Mouse (Mus musculus): Measurements from ENCODE around the gene Eef2kmt. TPM values are rescaled to one million over a fixed set of nuclear protein-coding genes. Genes with fewer than 3 reads are reported as not detected.

Gene Eef2kmt
- polyA plus RNA-seq, 1 experiment from 2014 or later: 15.2 TPM

DNA sequence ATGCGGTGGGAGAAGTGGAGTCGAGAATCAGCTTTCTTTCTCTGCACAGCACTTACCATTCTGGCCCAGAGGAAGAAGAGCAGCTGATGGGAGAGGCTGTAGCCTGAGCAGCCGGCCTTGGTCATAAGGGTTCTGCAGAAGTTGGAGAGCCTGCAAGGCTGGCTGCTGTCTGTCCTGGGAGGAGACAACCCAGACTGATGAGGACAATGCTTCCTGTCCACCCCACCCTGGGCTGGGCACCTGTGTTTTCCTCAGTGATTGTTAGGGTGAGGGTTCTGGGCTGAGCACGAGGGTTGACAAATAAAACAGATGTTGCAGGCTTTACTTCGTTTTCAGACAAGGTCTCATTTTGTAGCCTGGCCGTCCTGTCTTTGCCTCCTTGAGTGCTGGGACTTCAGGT is 39.1 kb downstream of the Eef2kmt start:
- ATAC-seq (ENCODE audit: insufficient read depth, low FRiP score, low TSS enrichment): no peak
- Histone ChIP-seq H3K9ac (ENCODE audit: low read length) (no peak overlapping the region; the same call in 1 of the 2 replicates), H3K9me3 (ENCODE audit: control insufficient read depth, low read length) (no peaks in the 10 kb centered on the region), H3K27me3 (ENCODE audit: control insufficient read depth, insufficient read depth, low read length) (no peaks in the 10 kb centered on the region), H3K27ac (ENCODE audit: low read depth, low read length) (no peak overlapping the region), H3K4me1 (ENCODE audit: control insufficient read depth, insufficient read depth, low read length) (no peaks in the 10 kb centered on the region), H3K36me3 (ENCODE audit: control insufficient read depth, insufficient read depth, low read length) (no peaks in the 10 kb centered on the region), H3K4me2 (ENCODE audit: low read depth) (no peak overlapping the region), H3K4me3 (ENCODE audit: low read depth, low read length) (no peak overlapping the region)
- no peak for DNase-seq (ENCODE audit: low spot score)
- 67% methylated on average over 6 of the region's 6 CpGs for WGBS

DNA sequence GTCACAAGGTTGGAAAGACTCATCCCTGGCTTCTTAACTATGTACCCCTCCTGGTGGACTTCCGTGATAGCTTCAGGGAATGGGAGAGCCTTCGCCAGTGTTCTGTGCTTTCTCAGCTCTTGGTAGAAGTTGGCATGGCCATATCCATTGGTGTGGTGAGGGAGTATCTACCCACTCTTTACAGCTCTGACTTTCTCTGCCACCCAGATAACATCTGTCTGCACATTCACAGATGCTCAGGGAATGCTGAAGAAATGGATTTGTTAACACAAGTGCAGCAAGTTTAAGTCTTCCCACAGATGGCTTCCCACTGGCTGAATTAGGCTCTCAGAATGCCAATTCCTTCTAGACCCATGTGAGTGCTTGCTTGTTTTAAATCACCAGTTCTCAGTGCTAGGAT is 41.7 kb downstream of the Eef2kmt start:
- DNase-seq (ENCODE audit: low spot score) (no peak), ATAC-seq (ENCODE audit: insufficient read depth, low FRiP score, low TSS enrichment) (no peak)
- no peak overlapping the region for H3K9ac ChIP-seq (ENCODE audit: low read length)
- 90% methylated on average over 2 of the region's 2 CpGs for WGBS
- no peaks in the 10 kb centered on the region for H3K36me3 ChIP-seq (ENCODE audit: control insufficient read depth, insufficient read depth, low read length)
- H3K9me3 ChIP-seq (ENCODE audit: control insufficient read depth, low read length): no peaks in the 10 kb centered on the region
- no peak overlapping the region for H3K4me2 ChIP-seq (ENCODE audit: low read depth)
- no peak overlapping the region for H3K4me3 ChIP-seq (ENCODE audit: low read depth, low read length)
- no peaks in the 10 kb centered on the region for H3K27me3 ChIP-seq (ENCODE audit: control insufficient read depth, insufficient read depth, low read length)
- H3K4me1 ChIP-seq (ENCODE audit: control insufficient read depth, insufficient read depth, low read length): no peaks in the 10 kb centered on the region
- H3K27ac ChIP-seq (ENCODE audit: low read depth, low read length): no peak overlapping the region

DNA sequence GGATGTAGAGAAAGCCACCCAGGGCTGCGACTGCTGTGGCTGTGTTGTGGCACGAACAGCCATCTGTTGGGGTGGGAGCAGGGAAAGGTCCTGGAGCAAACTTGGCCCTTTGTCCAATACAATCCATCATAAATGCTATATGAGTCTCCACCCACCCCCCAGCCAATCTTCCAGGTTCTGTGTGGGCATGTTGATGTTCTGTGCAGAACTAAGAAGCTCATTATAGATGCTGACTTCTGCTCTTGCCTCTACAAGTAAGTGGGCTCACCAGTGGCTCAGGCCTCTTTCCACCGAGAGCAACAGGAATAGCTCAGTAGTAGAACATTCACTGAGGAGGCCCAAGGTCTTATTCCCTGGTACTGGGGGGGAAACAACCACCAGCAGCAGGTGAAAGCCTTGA is 43.6 kb downstream of the Eef2kmt start:
- Histone ChIP-seq H3K9ac (ENCODE audit: low read length) (no peak overlapping the region), H3K27me3 (ENCODE audit: control insufficient read depth, insufficient read depth, low read length) (no peaks in the 10 kb centered on the region), H3K36me3 (ENCODE audit: control insufficient read depth, insufficient read depth, low read length) (no peaks in the 10 kb centered on the region), H3K4me3 (ENCODE audit: low read depth, low read length) (no peak overlapping the region), H3K27ac (ENCODE audit: low read depth, low read length) (no peak overlapping the region), H3K4me2 (ENCODE audit: low read depth) (no peak overlapping the region), H3K4me1 (ENCODE audit: control insufficient read depth, insufficient read depth, low read length) (no peaks in the 10 kb centered on the region), H3K9me3 (ENCODE audit: control insufficient read depth, low read length) (no peaks in the 10 kb centered on the region)
- WGBS: 84% methylated on average over 3 of the region's 3 CpGs
- ATAC-seq (ENCODE audit: insufficient read depth, low FRiP score, low TSS enrichment): no peak
- no peak for DNase-seq (ENCODE audit: low spot score)

DNA sequence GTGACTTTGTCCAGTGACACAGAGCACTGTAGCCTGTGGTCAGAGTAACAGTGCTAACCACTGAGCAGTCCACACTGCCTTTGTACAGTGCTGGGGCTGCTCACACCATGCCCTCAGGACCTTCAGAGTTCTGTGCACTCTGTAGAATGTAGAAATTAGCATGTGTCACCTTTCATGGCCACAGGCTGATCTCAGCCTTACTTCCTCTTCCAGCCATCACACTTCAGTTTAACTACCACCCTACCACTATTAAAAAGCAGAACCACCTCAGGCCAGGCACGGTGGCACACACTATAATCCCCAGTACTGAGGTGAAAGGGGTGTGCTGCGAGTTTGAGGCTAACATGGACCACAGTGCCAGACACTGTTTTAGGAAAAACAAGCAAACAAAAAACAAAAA is 45.4 kb downstream of the Eef2kmt start:
- DNase-seq (ENCODE audit: low spot score): no peak
- no peaks in the 10 kb centered on the region for H3K4me1 ChIP-seq (ENCODE audit: control insufficient read depth, insufficient read depth, low read length)
- H3K9me3 ChIP-seq (ENCODE audit: control insufficient read depth, low read length): no peaks in the 10 kb centered on the region
- H3K9ac ChIP-seq (ENCODE audit: low read length): no peak overlapping the region
- no peaks in the 10 kb centered on the region for H3K27me3 ChIP-seq (ENCODE audit: control insufficient read depth, insufficient read depth, low read length)
- WGBS: 74% methylated on average over 2 of the region's 2 CpGs
- H3K4me2 ChIP-seq (ENCODE audit: low read depth): no peak overlapping the region
- ATAC-seq (ENCODE audit: insufficient read depth, low FRiP score, low TSS enrichment): no peak
- no peak overlapping the region for H3K4me3 ChIP-seq (ENCODE audit: low read depth, low read length)
- no peaks in the 10 kb centered on the region for H3K36me3 ChIP-seq (ENCODE audit: control insufficient read depth, insufficient read depth, low read length)
- no peak overlapping the region for H3K27ac ChIP-seq (ENCODE audit: low read depth, low read length)

DNA sequence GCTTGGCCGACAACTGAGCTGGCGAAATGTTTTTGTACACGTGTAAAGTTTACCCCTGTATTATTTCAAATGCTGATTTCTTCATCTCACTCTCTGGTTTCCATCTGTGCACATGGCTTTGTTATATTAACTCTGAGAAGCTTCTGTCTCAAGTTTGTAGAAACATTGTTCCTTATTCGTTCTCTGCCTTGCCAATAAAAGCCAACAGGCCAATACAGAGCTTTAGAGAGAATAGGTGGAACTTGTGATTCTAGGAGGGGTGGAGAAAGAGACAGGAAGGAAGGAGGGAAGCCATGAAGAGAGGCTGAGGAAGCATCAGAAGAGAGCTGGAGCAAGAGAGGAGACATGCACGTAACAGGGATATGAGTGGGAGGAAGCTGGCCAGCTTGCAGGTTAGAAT is 49.7 kb downstream of the Eef2kmt start:
- Histone ChIP-seq H3K36me3 (ENCODE audit: control insufficient read depth, insufficient read depth, low read length) (no peaks in the 10 kb centered on the region), H3K27me3 (ENCODE audit: control insufficient read depth, insufficient read depth, low read length) (no peaks in the 10 kb centered on the region), H3K27ac (ENCODE audit: low read depth, low read length) (no peak overlapping the region), H3K9me3 (ENCODE audit: control insufficient read depth, low read length) (no peaks in the 10 kb centered on the region), H3K9ac (ENCODE audit: low read length) (no peak overlapping the region), H3K4me3 (ENCODE audit: low read depth, low read length) (no peak overlapping the region), H3K4me1 (ENCODE audit: control insufficient read depth, insufficient read depth, low read length) (no peaks in the 10 kb centered on the region), H3K4me2 (ENCODE audit: low read depth) (no peak overlapping the region)
- WGBS: 72% methylated on average over 5 of the region's 5 CpGs
- DNase-seq (ENCODE audit: low spot score) (no peak), ATAC-seq (ENCODE audit: insufficient read depth, low FRiP score, low TSS enrichment) (no peak)

DNA sequence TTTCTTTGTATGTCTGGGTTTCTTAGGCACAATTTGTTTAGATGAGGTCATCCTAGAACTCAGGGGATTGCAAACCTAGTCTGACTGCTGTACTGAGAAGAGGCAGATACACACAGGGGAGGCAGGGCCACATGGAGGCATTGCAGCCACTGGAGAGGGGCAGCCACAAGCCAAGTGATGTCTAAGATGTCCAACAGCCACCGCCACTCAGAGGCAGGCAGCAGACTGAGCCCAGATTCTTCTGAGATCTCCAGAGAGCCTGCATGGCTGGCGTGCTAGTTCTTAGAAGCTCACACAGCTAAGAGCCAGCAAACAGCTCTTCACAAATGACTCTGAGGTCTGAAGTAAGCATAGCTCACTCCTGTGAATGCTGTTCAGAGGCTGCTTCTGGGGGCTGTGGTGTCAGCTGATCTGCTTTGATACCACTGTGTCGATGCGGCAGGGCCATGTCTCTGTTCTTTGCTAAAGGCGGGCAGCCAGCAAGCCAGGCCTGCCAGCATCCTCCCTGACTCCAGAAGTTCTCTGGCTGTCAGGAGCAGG is 50.3 kb downstream of the Eef2kmt start:
- Histone ChIP-seq H3K9me3 (ENCODE audit: control insufficient read depth, low read length) (no peaks in the 10 kb centered on the region), H3K9ac (ENCODE audit: low read length) (no peak overlapping the region), H3K27ac (ENCODE audit: low read depth, low read length) (no peak overlapping the region), H3K27me3 (ENCODE audit: control insufficient read depth, insufficient read depth, low read length) (no peaks in the 10 kb centered on the region), H3K4me2 (ENCODE audit: low read depth) (no peak overlapping the region), H3K4me3 (ENCODE audit: low read depth, low read length) (no peak overlapping the region), H3K4me1 (ENCODE audit: control insufficient read depth, insufficient read depth, low read length) (no peaks in the 10 kb centered on the region), H3K36me3 (ENCODE audit: control insufficient read depth, insufficient read depth, low read length) (no peaks in the 10 kb centered on the region)
- DNase-seq (ENCODE audit: low spot score) (no peak), ATAC-seq (ENCODE audit: insufficient read depth, low FRiP score, low TSS enrichment) (no peak)
- 86% methylated on average over 5 of the region's 5 CpGs for WGBS

DNA sequence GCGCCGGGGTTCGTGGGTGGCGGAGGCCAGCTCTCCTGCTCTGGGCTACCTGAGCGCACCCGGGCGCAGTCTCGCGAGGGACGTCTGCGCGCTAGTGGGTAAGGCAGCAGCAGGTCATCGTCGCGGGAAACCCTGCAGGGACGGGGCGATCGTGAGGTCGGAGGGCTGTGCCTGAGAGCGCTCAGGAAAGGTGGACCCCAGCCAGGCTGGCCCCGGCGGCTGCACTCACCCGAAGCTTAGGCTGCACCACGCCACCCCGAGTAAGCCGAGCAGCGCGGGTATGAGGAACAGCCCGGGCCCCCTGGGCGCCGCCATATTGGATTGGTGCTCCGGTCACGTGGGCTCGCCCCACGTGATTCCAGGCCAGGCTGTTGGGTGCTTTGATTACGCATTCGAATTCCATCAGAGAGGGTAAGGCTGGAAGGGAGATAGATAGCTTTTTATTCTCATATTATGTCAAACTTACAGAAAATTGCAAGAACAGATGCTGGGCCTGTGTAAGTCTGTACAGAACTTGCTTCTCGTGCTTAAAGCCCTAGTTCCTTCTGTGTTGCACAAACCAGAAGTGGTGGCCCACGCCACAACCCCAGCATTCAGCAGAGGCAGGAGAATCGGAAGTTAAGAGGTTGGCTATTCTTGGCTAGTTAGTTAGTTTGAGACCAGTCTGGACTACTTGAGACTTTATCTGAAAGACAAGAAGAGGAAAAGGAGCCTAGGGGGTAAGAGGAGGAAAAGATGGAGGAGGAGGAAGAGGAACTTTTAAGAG is 51.9 kb downstream of the Eef2kmt start, which contains the start of gene Nagpa:
TSS of gene Nagpa (minus strand) at position 345 of the 766 bp plus-strand sequence.
- H3K9me3 ChIP-seq (ENCODE audit: control insufficient read depth, low read length): no peaks in the 10 kb centered on the region
- no peak within 1 kb of the TSS for H3K27ac ChIP-seq (ENCODE audit: low read depth, low read length)
- WGBS: 5% methylated on average over 39 of the region's 40 CpGs
- DNase-seq (ENCODE audit: low spot score): peak; percentile 89
- peak within 1 kb of the TSS; percentile 96 for H3K4me2 ChIP-seq (ENCODE audit: low read depth)
- H3K36me3 ChIP-seq (ENCODE audit: control insufficient read depth, insufficient read depth, low read length): no peaks in the 10 kb centered on the region
- peak within 1 kb of the TSS; percentile 71 for H3K9ac ChIP-seq (ENCODE audit: low read length)
- peak within 1 kb of the TSS; percentile 86 for H3K4me3 ChIP-seq (ENCODE audit: low read depth, low read length)
- H3K4me1 ChIP-seq (ENCODE audit: control insufficient read depth, insufficient read depth, low read length): no peaks in the 10 kb centered on the region
- no peaks in the 10 kb centered on the region for H3K27me3 ChIP-seq (ENCODE audit: control insufficient read depth, insufficient read depth, low read length)
- ATAC-seq (ENCODE audit: insufficient read depth, low FRiP score, low TSS enrichment): peak; percentile 90

DNA sequence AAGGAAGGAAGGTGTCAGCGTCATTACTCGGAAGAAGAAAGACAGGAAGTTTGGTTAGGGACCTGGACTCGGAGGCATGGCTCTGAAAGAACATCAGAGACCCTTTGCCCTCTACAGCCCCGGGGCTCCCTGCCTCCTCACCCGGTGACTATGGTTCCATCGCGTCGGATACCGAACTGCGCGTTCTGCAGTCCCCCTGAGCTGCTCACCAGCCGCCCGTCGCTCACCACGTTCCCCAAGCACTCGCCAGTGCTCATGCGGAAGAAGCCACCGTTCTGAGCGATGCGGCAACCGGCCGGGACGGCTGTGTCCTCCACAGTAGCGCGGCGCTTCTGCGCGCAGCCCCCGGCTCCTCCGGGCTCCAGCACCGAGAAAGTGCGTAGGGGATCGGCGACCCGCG is 52.6 kb downstream of the Eef2kmt start:
- Histone ChIP-seq H3K36me3 (ENCODE audit: control insufficient read depth, insufficient read depth, low read length) (0 out of 2 replicates have a peak, but pooled peaks cover 3% of the 10 kb centered on the region), H3K27ac (ENCODE audit: low read depth, low read length) (no peak overlapping the region), H3K9me3 (ENCODE audit: control insufficient read depth, low read length) (no peaks in the 10 kb centered on the region), H3K4me2 (ENCODE audit: low read depth) (peak overlapping the region; percentile 96), H3K4me1 (ENCODE audit: control insufficient read depth, insufficient read depth, low read length) (no peaks in the 10 kb centered on the region), H3K4me3 (ENCODE audit: low read depth, low read length) (peak overlapping the region; percentile 86), H3K9ac (ENCODE audit: low read length) (peak overlapping the region; percentile 71), H3K27me3 (ENCODE audit: control insufficient read depth, insufficient read depth, low read length) (no peaks in the 10 kb centered on the region)
- DNase-seq (ENCODE audit: low spot score) (no peak), ATAC-seq (ENCODE audit: insufficient read depth, low FRiP score, low TSS enrichment) (peak; percentile 20; the same call in 1 of the 2 replicates)
- 2% methylated on average over 36 of the region's 36 CpGs for WGBS

DNA sequence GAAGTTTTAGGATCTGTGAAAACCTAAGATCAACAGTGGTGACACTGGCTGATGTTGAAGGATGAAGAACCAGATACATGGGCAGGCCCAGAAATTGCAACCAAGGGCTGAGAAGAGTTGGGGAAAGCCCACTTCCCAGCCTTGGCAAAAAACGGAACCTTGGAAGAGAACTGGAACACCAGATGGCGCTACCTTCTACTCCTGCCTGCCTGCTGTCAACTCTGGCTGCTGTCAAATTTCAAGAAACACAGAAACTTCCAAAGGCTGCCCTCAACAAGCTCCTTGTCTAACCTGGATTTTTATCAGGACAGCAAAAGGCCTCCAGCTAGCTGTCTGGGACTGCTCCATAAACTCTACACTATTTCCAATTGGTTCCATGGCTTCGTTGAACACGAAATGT is 53.1 kb downstream of the Eef2kmt start:
- H3K36me3 ChIP-seq (ENCODE audit: control insufficient read depth, insufficient read depth, low read length): 0 out of 2 replicates have a peak, but pooled peaks cover 3% of the 10 kb centered on the region
- H3K27me3 ChIP-seq (ENCODE audit: control insufficient read depth, insufficient read depth, low read length): no peaks in the 10 kb centered on the region
- H3K9ac ChIP-seq (ENCODE audit: low read length): no peak overlapping the region
- no peaks in the 10 kb centered on the region for H3K9me3 ChIP-seq (ENCODE audit: control insufficient read depth, low read length)
- no peaks in the 10 kb centered on the region for H3K4me1 ChIP-seq (ENCODE audit: control insufficient read depth, insufficient read depth, low read length)
- no peak for ATAC-seq (ENCODE audit: insufficient read depth, low FRiP score, low TSS enrichment)
- H3K4me3 ChIP-seq (ENCODE audit: low read depth, low read length): peak overlapping the region; percentile 86
- 14% methylated on average over 4 of the region's 4 CpGs for WGBS
- H3K4me2 ChIP-seq (ENCODE audit: low read depth): peak overlapping the region; percentile 96
- DNase-seq (ENCODE audit: low spot score): peak; percentile 50
- no peak overlapping the region for H3K27ac ChIP-seq (ENCODE audit: low read depth, low read length)
